Mouse (Mus musculus): Measurements from ENCODE around the gene Lurap1. TPM values are rescaled to one million over a fixed set of nuclear protein-coding genes. Genes with fewer than 3 reads are reported as not detected.

Lurap1 gene
- polyA plus RNA-seq, 1 experiment: not detected

DNA sequence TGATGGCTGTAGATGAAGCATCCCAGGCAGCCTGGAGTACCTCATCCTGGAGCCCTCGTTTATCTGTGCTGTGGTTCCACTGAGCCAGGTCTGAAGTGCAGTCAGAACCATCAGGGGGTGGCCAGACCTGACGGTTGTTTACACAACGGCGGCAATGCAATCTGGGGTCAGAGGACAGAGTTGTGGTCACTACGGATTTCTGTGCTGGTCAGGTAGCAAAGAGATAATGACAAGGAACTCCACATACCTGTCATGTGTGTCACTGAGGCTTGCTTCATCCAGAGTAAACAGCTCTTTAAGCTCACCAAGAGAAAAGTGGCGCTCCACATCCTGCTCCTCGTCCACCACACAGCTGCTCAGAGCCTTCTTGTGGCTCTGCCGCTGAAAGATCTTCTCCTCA is 53.9 kb downstream of the Lurap1 start:
- Histone ChIP-seq H3K27me3 (ENCODE audit: control insufficient read depth) (no peaks in the 10 kb centered on the region), H3K36me3 (ENCODE audit: control insufficient read depth) (peaks cover 99% of the 10 kb centered on the region), H3K4me1 (ENCODE audit: control insufficient read depth) (peaks cover 25% of the 10 kb centered on the region), H3K9me3 (ENCODE audit: control insufficient read depth, low read length) (no peaks in the 10 kb centered on the region), H3K4me3 (replicated peaks) (no peak overlapping the region)
- TF ChIP-seq GATA1 (IDR thresholded peaks at IDR 0.05; ENCODE audit: low read length) (no peak), TAL1 (IDR thresholded peaks at IDR 0.05; ENCODE audit: low read length) (no peak)

DNA sequence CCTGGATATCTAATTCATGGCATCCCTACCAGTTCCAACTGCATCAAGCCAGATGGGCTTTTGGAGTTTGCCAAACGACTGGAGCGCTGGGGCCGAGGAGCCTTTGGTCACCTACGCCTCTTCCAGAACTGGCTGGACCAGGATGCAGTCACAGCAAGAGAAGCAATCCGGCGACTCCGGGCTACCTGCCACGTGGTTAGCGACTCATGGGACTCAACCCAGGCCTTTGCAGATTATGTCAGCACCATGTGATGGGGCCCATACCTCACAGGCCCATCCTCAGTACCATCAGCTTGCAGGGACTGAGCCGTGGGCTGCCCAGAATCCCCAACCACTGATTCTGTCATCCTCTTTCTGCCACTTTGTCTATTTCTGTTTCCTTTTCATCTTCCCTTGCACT is 54.8 kb downstream of the Lurap1 start:
- Histone ChIP-seq H3K36me3 (ENCODE audit: control insufficient read depth) (peaks cover 99% of the 10 kb centered on the region), H3K27me3 (ENCODE audit: control insufficient read depth) (no peaks in the 10 kb centered on the region), H3K9me3 (ENCODE audit: control insufficient read depth, low read length) (no peaks in the 10 kb centered on the region), H3K4me1 (ENCODE audit: control insufficient read depth) (peaks cover 17% of the 10 kb centered on the region), H3K4me3 (replicated peaks) (no peak overlapping the region)
- TF ChIP-seq TAL1 (IDR thresholded peaks at IDR 0.05; ENCODE audit: low read length) (no peak), GATA1 (IDR thresholded peaks at IDR 0.05; ENCODE audit: low read length) (no peak)

DNA sequence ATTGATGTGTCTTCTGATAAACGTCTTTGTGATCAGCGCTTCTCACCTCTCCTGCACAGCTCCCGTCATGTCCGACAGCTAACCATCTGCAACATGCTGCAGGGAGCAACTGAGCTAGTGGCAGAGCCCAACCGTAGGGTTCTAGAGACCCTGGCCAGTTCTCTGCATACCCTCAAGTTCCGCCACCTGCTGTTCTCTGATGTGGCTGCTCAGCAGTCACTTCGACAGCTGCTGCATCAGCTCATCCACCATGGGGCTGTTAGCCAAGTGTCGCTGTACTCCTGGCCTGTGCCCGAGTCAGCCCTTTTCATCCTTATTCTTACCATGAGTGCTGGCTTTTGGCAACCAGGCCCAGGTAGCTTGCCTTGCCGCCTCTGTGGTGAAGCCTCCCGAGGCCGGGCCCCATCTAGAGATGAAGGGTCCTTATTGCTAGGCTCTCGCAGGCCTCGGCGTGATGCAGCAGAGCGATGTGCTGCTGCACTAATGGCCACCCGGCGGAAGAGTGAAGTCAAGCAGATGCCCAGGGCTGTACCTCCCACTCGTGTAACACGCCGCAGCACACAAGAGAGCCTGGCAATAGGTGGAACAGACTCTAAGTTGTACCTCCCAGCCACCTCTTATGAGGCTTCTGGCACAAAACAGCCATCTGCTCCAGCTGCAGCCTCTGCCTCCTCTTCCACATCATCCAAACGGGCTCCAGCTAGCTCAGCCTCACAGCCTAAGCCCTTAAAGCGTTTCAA is 62.5 kb downstream of the Lurap1 start:
- peaks cover 89% of the 10 kb centered on the region for H3K36me3 ChIP-seq (ENCODE audit: control insufficient read depth)
- H3K4me1 ChIP-seq (ENCODE audit: control insufficient read depth): peaks cover 1% of the 10 kb centered on the region
- no peak overlapping the region for H3K4me3 ChIP-seq (replicated peaks)
- no peaks in the 10 kb centered on the region for H3K9me3 ChIP-seq (ENCODE audit: control insufficient read depth, low read length)
- H3K27me3 ChIP-seq (ENCODE audit: control insufficient read depth): no peaks in the 10 kb centered on the region
- TF ChIP-seq TAL1 (IDR thresholded peaks at IDR 0.05; ENCODE audit: low read length) (no peak), GATA1 (IDR thresholded peaks at IDR 0.05; ENCODE audit: low read length) (no peak)

Other genes with a start within 250 kb of the Lurap1 start
- not detected in 2 replicates for gene Dmbx1, start 211.4 kb downstream of the Lurap1 start, polyA plus RNA-seq (2012)
- 0.02 and 0.04 TPM in 2 replicates for gene Faah, start 133.4 kb downstream of the Lurap1 start, polyA plus RNA-seq (2012)
- gene Nsun4, start 97.5 kb downstream of the Lurap1 start, polyA plus RNA-seq (2012): 0.01 and 0.06 TPM in 2 replicates
- 12.6 and 16.3 TPM in 2 replicates for gene Uqcrh, start 76.3 kb downstream of the Lurap1 start, polyA plus RNA-seq (2012)
- 0.56 and 1.2 TPM in 2 replicates for gene Lrrc41, start 76.1 kb downstream of the Lurap1 start, polyA plus RNA-seq (2012)
- gene Rad54l, start 27.6 kb downstream of the Lurap1 start, polyA plus RNA-seq (2012): 0.21 and 0.25 TPM in 2 replicates
- 0.10 and 0.18 TPM in 2 replicates for gene Pomgnt1, start 27.5 kb downstream of the Lurap1 start, polyA plus RNA-seq (2012)
- 0.05 TPM in 1 of 2 replicates, not detected in the other for gene Tspan1, start 16.3 kb upstream of the Lurap1 start, polyA plus RNA-seq (2012)
- not detected in 2 replicates for gene 1700042G07Rik, start 22.0 kb upstream of the Lurap1 start, polyA plus RNA-seq (2012)
- not detected in 2 replicates for gene Gm49337, start 22.0 kb upstream of the Lurap1 start, polyA plus RNA-seq (2012)
- gene Pik3r3, start 70.3 kb upstream of the Lurap1 start, polyA plus RNA-seq (2012): 0.01 and 0.05 TPM in 2 replicates